Mouse (Mus musculus) gastrocnemius, postnatal 4 days (tissue): ENCODE measurements around the gene Eci1. TPM values are rescaled to one million over a fixed set of nuclear protein-coding genes. Genes with fewer than 3 reads are reported as not detected.
"Not testable (repeated sequence)": the region's sequence is repeated elsewhere in the genome, so short reads cannot be mapped to it uniquely, and the experiment has no call there.

Experiments used
- DNase-seq, 2 experiments: peaks; one replicate each; pipeline ENCODE4 v3.0.0; 2021 to 2022; ENCODE audit warnings: low spot score in 2 of 2, mixed read lengths in 2 of 2
- total RNA-seq, 2 experiments: library from RNA; stranded (reverse); gene quantifications; 2 replicates each; pipeline ENCODE4 v1.2.3; 2021

Gene Eci1
- total RNA-seq, 2 experiments from 2014 or later = 117 to 133 TPM

- no peak for DNase-seq
Observed at GRCm38 (mm10) chr17:24437016-24437415, 10.6 kb downstream of the Eci1 start.

- DNase-seq = no peak
Observed at GRCm38 (mm10) chr17:24440377-24440776, 13.9 kb downstream of the Eci1 start.

GRCm38 (mm10) chr17:24441148-24441547 is 14.7 kb downstream of the Eci1 start:
- DNase-seq = no peak

GRCm38 (mm10) chr17:24442107-24442506 is 15.7 kb downstream of the Eci1 start:
- no peak for DNase-seq

GRCm38 (mm10) chr17:24442632-24443155 is 16.3 kb downstream of the Eci1 start, which contains the start of gene Dnase1l2:
Dnase1l2 (minus strand) TSS chr17:24443105.
- no peak for DNase-seq

GRCm38 (mm10) chr17:24443409-24443808 is 17.0 kb downstream of the Eci1 start:
- no peak for DNase-seq

GRCm38 (mm10) chr17:24446590-24446989 is 20.1 kb downstream of the Eci1 start:
- DNase-seq = no peak

- DNase-seq = no peak
Observed at GRCm38 (mm10) chr17:24449507-24449906, 23.1 kb downstream of the Eci1 start.

GRCm38 (mm10) chr17:24451220-24451619 is 24.8 kb downstream of the Eci1 start:
- DNase-seq = no peak

- no peak for DNase-seq
Observed at GRCm38 (mm10) chr17:24453372-24453771, 26.9 kb downstream of the Eci1 start.

GRCm38 (mm10) chr17:24454218-24454755 is 27.8 kb downstream of the Eci1 start:
- DNase-seq = no peak

GRCm38 (mm10) chr17:24454756-24455522 is 28.5 kb downstream of the Eci1 start:
- DNase-seq = peak; percentile 95 to 99

GRCm38 (mm10) chr17:24455523-24456206 is 29.2 kb downstream of the Eci1 start:
- not testable (repeated sequence) for DNase-seq

GRCm38 (mm10) chr17:24461580-24461979 is 35.1 kb downstream of the Eci1 start:
- no peak for DNase-seq

GRCm38 (mm10) chr17:24462932-24463331 is 36.5 kb downstream of the Eci1 start:
- DNase-seq = no peak

- no peak for DNase-seq
Observed at GRCm38 (mm10) chr17:24463374-24464133, 37.1 kb downstream of the Eci1 start.

- DNase-seq = no peak
Observed at GRCm38 (mm10) chr17:24468636-24469246, 42.3 kb downstream of the Eci1 start.

- DNase-seq = no peak
Observed at GRCm38 (mm10) chr17:24469336-24469909, 43.0 kb downstream of the Eci1 start.

GRCm38 (mm10) chr17:24469910-24470602 is 43.6 kb downstream of the Eci1 start, which contains the start of the genes E4f1 and Pgp:
E4f1 (minus strand) TSS chr17:24470313.
Pgp (plus strand) TSS chr17:24470392.
- DNase-seq = peak; percentile 97 to 99
